Mouse (Mus musculus): Measurements from ENCODE around the gene Uck1. TPM values are rescaled to one million over a fixed set of nuclear protein-coding genes. Genes with fewer than 3 reads are reported as not detected.

Gene Uck1
- polyA plus RNA-seq, 1 experiment, result 109 TPM

GRCm38 (mm10) chr2:32288371-32288931 is 28.5 kb upstream of the Uck1 start:
- no peak for DNase-seq
- Histone ChIP-seq H3K27ac (ENCODE audit: control insufficient read depth, insufficient read depth, low read length) (no peak overlapping the region), H3K4me3 (ENCODE audit: control insufficient read depth, insufficient read depth, low read length) (peak overlapping the region; percentile 54), H3K4me1 (replicated peaks; ENCODE audit: control insufficient read depth, insufficient read depth, low read length) (peaks cover 11% of the 10 kb centered on the region), H3K27me3 (ENCODE audit: control insufficient read depth, insufficient read depth, low read length) (no peaks in the 10 kb centered on the region), H3K36me3 (ENCODE audit: control insufficient read depth, insufficient read depth, low read length) (0 out of 2 replicates have a peak, but pooled peaks cover 4% of the 10 kb centered on the region)
- 2% methylated on average over 29 of the region's 29 CpGs for WGBS
- TF ChIP-seq CTCF (IDR thresholded peaks at IDR 0.05; ENCODE audit: borderline replicate concordance, control insufficient read depth, extremely low read depth, insufficient read depth, low read length, poor library complexity), result no peak
- no peak for TF ChIP-seq POLR2A (IDR thresholded peaks at IDR 0.05; ENCODE audit: control insufficient read depth, extremely low read depth, insufficient read depth, low read length, poor library complexity)

- Histone ChIP-seq H3K4me1 (replicated peaks; ENCODE audit: control insufficient read depth, insufficient read depth, low read length) (peaks cover 11% of the 10 kb centered on the region), H3K27me3 (ENCODE audit: control insufficient read depth, insufficient read depth, low read length) (no peaks in the 10 kb centered on the region), H3K36me3 (ENCODE audit: control insufficient read depth, insufficient read depth, low read length) (0 out of 2 replicates have a peak, but pooled peaks cover 4% of the 10 kb centered on the region), H3K27ac (ENCODE audit: control insufficient read depth, insufficient read depth, low read length) (peak within 1 kb of the TSS; percentile 27; the same call in 1 of the 2 replicates), H3K4me3 (ENCODE audit: control insufficient read depth, insufficient read depth, low read length) (peak within 1 kb of the TSS; percentile 85)
- under 1% methylated on average over 39 of the region's 41 CpGs for WGBS
- peak; percentile 96 for DNase-seq
- peak; percentile 89 for TF ChIP-seq POLR2A (IDR thresholded peaks at IDR 0.05; ENCODE audit: control insufficient read depth, extremely low read depth, insufficient read depth, low read length, poor library complexity)
- TF ChIP-seq CTCF (IDR thresholded peaks at IDR 0.05; ENCODE audit: borderline replicate concordance, control insufficient read depth, extremely low read depth, insufficient read depth, low read length, poor library complexity), result peak; percentile 58; the same call in 1 of the 2 replicates
These were observed 28.0 kb upstream of the Uck1 start, which contains the start of gene Swi5 for GRCm38 (mm10) chr2:32287923-32288367. Swi5 (minus strand) TSS chr2:32288075.

DNA sequence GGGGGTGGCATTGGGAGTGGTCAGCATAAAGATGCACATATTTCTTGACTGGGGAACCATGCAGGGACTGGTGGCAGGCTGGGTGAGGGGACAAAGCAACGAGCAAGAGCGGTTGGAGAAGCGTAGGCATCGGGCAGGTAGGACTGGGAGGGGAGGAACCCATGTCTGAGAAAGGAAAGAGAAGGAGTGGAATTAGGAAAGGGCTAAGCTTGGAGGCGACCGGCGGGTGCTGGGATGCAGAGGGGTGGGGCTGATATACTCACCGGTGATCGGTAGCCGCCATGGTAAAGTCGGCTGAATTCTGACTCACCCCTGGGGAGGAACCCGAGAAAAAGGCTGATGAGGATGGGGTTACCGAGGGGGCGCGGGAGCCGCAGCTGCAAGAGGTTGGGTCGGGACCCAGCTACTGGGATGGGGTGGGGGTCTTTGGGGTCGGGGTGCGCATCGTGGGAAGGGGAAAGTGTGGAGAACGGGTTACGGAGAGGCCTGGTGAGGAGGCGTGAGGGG is 27.4 kb upstream of the Uck1 start, which contains the start of gene Golga2:
Golga2 (plus strand) TSS at position 51 of the 507 bp plus-strand sequence.
- H3K27me3 ChIP-seq (ENCODE audit: control insufficient read depth, insufficient read depth, low read length), result no peaks in the 10 kb centered on the region
- DNase-seq, result no peak
- peaks cover 11% of the 10 kb centered on the region for H3K4me1 ChIP-seq (replicated peaks; ENCODE audit: control insufficient read depth, insufficient read depth, low read length)
- peak within 1 kb of the TSS; percentile 27; the same call in 1 of the 2 replicates for H3K27ac ChIP-seq (ENCODE audit: control insufficient read depth, insufficient read depth, low read length)
- 0 out of 2 replicates have a peak, but pooled peaks cover 4% of the 10 kb centered on the region for H3K36me3 ChIP-seq (ENCODE audit: control insufficient read depth, insufficient read depth, low read length)
- 2% methylated on average over 23 of the region's 23 CpGs for WGBS
- no peak for TF ChIP-seq POLR2A (IDR thresholded peaks at IDR 0.05; ENCODE audit: control insufficient read depth, extremely low read depth, insufficient read depth, low read length, poor library complexity)
- TF ChIP-seq CTCF (IDR thresholded peaks at IDR 0.05; ENCODE audit: borderline replicate concordance, control insufficient read depth, extremely low read depth, insufficient read depth, low read length, poor library complexity), result no peak
- H3K4me3 ChIP-seq (ENCODE audit: control insufficient read depth, insufficient read depth, low read length), result peak within 1 kb of the TSS; percentile 85

DNA sequence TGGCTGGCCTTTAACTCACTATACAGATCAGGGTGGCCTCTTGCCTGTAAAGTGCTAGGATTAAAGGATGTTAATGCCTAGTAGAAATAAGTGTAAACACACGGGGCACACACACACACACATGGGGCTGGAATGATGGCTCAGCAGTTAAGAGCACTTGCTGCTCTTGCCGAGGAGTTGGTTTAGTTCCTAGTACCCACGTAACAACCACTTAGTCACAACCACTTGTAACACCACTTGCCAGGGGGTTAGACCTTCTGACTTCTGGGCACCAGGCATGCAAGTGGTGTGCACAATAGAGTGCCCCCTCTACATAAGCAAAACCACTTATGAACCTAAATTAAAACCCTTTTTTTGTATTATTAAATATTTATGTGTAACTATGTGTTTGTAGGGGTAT is 24.0 kb upstream of the Uck1 start:
- DNase-seq, result no peak
- 85% methylated on average over 3 of the region's 3 CpGs for WGBS
- peaks cover 9% of the 10 kb centered on the region for H3K4me1 ChIP-seq (replicated peaks; ENCODE audit: control insufficient read depth, insufficient read depth, low read length)
- no peak overlapping the region for H3K27ac ChIP-seq (ENCODE audit: control insufficient read depth, insufficient read depth, low read length)
- H3K27me3 ChIP-seq (ENCODE audit: control insufficient read depth, insufficient read depth, low read length), result no peaks in the 10 kb centered on the region
- no peak overlapping the region for H3K4me3 ChIP-seq (ENCODE audit: control insufficient read depth, insufficient read depth, low read length)
- TF ChIP-seq POLR2A (IDR thresholded peaks at IDR 0.05; ENCODE audit: control insufficient read depth, extremely low read depth, insufficient read depth, low read length, poor library complexity) (no peak), CTCF (IDR thresholded peaks at IDR 0.05; ENCODE audit: borderline replicate concordance, control insufficient read depth, extremely low read depth, insufficient read depth, low read length, poor library complexity) (no peak)
- peaks cover 17% of the 10 kb centered on the region for H3K36me3 ChIP-seq (ENCODE audit: control insufficient read depth, insufficient read depth, low read length)

- Histone ChIP-seq H3K4me1 (replicated peaks; ENCODE audit: control insufficient read depth, insufficient read depth, low read length) (peaks cover 5% of the 10 kb centered on the region), H3K36me3 (ENCODE audit: control insufficient read depth, insufficient read depth, low read length) (peaks cover 28% of the 10 kb centered on the region), H3K27ac (ENCODE audit: control insufficient read depth, insufficient read depth, low read length) (no peak overlapping the region), H3K27me3 (ENCODE audit: control insufficient read depth, insufficient read depth, low read length) (no peaks in the 10 kb centered on the region), H3K4me3 (ENCODE audit: control insufficient read depth, insufficient read depth, low read length) (no peak overlapping the region)
- DNase-seq, result peak; percentile 58
- 92% methylated on average over 1 of the region's 1 CpGs for WGBS
- TF ChIP-seq POLR2A (IDR thresholded peaks at IDR 0.05; ENCODE audit: control insufficient read depth, extremely low read depth, insufficient read depth, low read length, poor library complexity), result no peak
- peak; percentile 73; the same call in 1 of the 2 replicates for TF ChIP-seq CTCF (IDR thresholded peaks at IDR 0.05; ENCODE audit: borderline replicate concordance, control insufficient read depth, extremely low read depth, insufficient read depth, low read length, poor library complexity)
These were observed 22.8 kb upstream of the Uck1 start for GRCm38 (mm10) chr2:32282727-32283126.

DNA sequence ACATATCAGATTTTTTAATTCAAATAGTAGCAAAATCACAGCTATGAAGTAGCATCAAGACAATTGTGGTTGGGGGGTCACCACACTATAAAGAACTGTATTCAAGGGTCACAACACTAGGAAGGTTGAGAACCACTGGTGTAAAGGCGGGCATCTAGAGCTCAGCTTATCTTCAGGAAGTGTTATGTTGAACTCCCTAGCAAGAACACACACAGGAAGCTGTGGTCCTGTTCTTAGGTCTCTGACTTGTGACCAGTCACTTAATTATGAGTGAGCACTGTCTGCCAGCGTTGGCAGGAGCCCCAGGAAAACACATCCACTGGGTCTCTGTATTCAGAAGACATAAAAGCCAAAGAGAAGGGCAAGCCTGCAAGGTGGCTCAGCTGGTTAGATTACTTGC is 22.3 kb upstream of the Uck1 start:
- H3K36me3 ChIP-seq (ENCODE audit: control insufficient read depth, insufficient read depth, low read length), result peaks cover 31% of the 10 kb centered on the region
- peaks cover 4% of the 10 kb centered on the region for H3K4me1 ChIP-seq (replicated peaks; ENCODE audit: control insufficient read depth, insufficient read depth, low read length)
- no peak overlapping the region for H3K27ac ChIP-seq (ENCODE audit: control insufficient read depth, insufficient read depth, low read length)
- 74% methylated on average over 2 of the region's 2 CpGs for WGBS
- H3K27me3 ChIP-seq (ENCODE audit: control insufficient read depth, insufficient read depth, low read length), result no peaks in the 10 kb centered on the region
- DNase-seq, result no peak
- TF ChIP-seq CTCF (IDR thresholded peaks at IDR 0.05; ENCODE audit: borderline replicate concordance, control insufficient read depth, extremely low read depth, insufficient read depth, low read length, poor library complexity) (no peak), POLR2A (IDR thresholded peaks at IDR 0.05; ENCODE audit: control insufficient read depth, extremely low read depth, insufficient read depth, low read length, poor library complexity) (no peak)
- no peak overlapping the region for H3K4me3 ChIP-seq (ENCODE audit: control insufficient read depth, insufficient read depth, low read length)
